Mouse (Mus musculus) mouse embryonic stem cell (cell line): ENCODE measurements around the gene Mrps33.

ENCODE experiments used
- in situ Hi-C, 2 experiments: fragments of 300-500 bp; cut with MboI; formaldehyde crosslinking; loops; 1 replicate in 1 of 2; 3 replicates in 1 of 2; pipeline ENCODE4 v1.14.3; 2019 to 2020; ENCODE audit warnings: low sequenced_read_pairs in 2 of 2, low pct_unique_long_range_greater_than_20kb in 1 of 2, mixed read lengths in 1 of 2; ENCODE audit not compliant: unreplicated experiment in 1 of 2

Gene Mrps33

GRCm38 (mm10) chr6:39783521-39783920, 27.3 kb downstream of the Mrps33 start:
- in situ Hi-C loops = loop anchor here in 1 of 2 experiments (25.0 kb wide), 1 partner anchor 196 kb away; the partner anchor contains the start of genes Gm42420 and Ndufb2

GRCm38 (mm10) chr6:39782618-39783017, 28.2 kb downstream of the Mrps33 start:
- in situ Hi-C loops = loop anchor here in 1 of 2 experiments (25.0 kb wide), 1 partner anchor 195 kb away; the partner anchor contains the start of genes Gm42420 and Ndufb2

DNA sequence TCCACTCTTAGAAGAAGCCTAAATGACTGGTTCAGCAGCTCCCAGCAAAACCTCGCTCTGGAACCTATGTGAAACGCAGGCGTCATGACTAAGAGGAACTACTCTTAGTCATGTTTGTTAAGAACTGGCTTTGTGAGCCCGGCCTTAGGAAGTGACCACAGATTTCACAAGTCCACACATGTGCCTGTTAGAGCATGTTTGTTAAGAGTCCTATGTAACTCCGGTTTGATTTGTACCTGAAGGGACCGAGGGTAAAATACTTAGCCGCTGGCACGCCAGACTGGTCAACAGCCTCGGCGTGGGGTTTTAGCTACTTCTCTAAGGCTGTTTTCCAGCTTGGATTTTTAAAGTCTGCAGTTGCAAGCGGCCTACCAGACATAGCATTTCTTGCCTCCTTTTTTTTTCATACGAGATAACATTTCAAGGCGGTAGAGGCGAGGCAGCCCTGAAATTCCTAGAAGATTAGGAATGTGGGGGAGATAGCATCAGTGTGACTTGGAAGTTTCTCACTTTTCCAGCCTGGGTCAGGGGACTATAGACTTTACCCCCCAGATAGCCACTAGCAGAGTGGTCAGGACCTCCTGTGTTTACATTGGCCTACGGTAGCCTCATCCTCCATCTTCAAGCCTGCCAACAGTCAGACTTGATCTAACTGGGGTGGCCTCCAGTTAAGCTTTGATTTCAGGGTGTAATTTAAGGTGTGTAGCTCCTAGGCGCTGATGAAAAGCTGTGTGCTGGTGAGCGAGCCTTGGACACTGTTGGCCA, 28.8 kb downstream of the Mrps33 start:
- in situ Hi-C loops = loop anchor here in 1 of 2 experiments (25.0 kb wide), 1 partner anchor 195 kb away; the partner anchor contains the start of genes Gm42420 and Ndufb2

- in situ Hi-C loops = loop anchor here in 1 of 2 experiments (25.0 kb wide), 1 partner anchor 194 kb away; the partner anchor contains the start of genes Gm42420 and Ndufb2
Observed at GRCm38 (mm10) chr6:39780857-39781666, 29.7 kb downstream of the Mrps33 start.

GRCm38 (mm10) chr6:39778506-39778905, 32.3 kb downstream of the Mrps33 start:
- in situ Hi-C loops = loop anchor here in 1 of 2 experiments (25.0 kb wide), 1 partner anchor 191 kb away; the partner anchor contains the start of genes Gm42420 and Ndufb2

- in situ Hi-C loops = loop anchor here in 1 of 2 experiments (25.0 kb wide), 1 partner anchor 189 kb away; the partner anchor contains the start of genes Gm42420 and Ndufb2
Observed at GRCm38 (mm10) chr6:39776275-39776674, 34.5 kb downstream of the Mrps33 start.

DNA sequence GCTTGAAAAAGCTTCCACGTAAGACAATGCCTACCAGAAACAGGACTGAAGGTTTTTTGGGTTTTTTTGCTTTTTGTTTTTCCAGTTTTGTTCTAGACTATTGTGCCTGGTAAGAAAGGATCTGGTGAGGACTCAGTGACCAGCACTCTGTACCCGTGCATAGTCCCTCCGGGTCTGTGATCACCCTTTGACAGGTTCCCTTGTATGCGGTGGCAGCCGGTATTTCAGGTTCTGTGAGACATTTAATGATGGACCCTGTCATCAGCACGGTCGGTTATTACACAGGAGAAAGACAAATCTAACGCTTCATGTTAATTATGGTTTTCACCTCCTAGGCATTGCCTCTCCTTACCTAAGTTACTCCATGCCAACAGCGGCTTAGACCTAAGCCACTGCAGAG, 35.8 kb downstream of the Mrps33 start:
- in situ Hi-C loops = loop anchor here in 1 of 2 experiments (25.0 kb wide), 1 partner anchor 188 kb away; the partner anchor contains the start of genes Gm42420 and Ndufb2

DNA sequence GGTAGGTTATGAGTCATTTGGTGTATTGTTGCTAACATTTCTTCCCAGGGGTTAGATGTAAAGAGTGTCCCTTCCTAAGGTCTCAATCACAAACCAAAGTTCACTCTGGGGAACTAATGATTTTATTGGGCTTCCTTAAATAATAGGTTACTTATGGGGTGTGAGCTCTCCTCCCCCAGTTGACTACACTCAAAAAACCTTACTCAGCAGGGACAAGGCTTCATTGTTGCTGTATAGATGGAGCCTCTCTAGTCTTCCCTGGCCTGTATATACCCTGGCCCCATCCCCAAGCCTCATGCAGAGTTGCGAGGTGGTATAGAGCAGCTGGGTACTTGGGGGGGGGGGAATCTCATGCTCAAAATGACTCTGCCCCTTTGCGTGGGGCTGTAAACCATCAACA, 53.6 kb downstream of the Mrps33 start:
- in situ Hi-C loops = no loop called here
